Mouse (Mus musculus) forebrain, embryonic 14.5 days (tissue): ENCODE measurements at regions not wholly inside any gene's neighbourhood (a gene's known extent, or its start where the extent isn't known, plus 50 kb on each side); places are given as distances from the start of the nearest gene placed in this dataset.

Source experiments
- ATAC-seq: fragments of 200-750 bp; cut with Nextera tagmentation; 2 replicates; pipeline ENCODE4 v1.8.0; 2017; ENCODE audit warnings: mild to moderate bottlenecking, moderate library complexity
- DNase-seq: peaks from one replicate; pipeline ENCODE4 v3.0.0-alpha.2; 2015; ENCODE audit warnings: low spot score
- H3K27ac ChIP-seq: fragments of 300-500 bp; sonication (generic); 2 replicates; pipeline ENCODE4 v1.5.1; 2014; ENCODE audit warnings: low read depth, mild to moderate bottlenecking, control low read depth, low read length, moderate library complexity
- H3K27me3 ChIP-seq: fragments of 300-500 bp; sonication (generic); replicated peaks from 2 replicates; pipeline ENCODE4 v1.6.1; 2014; ENCODE audit warnings: low read length, control low read depth, mixed read lengths; ENCODE audit not compliant: control insufficient read depth, insufficient read depth
- H3K36me3 ChIP-seq: fragments of 300-500 bp; sonication (generic); 2 replicates; pipeline ENCODE4 v1.6.1; 2014; ENCODE audit warnings: low read length, control low read depth; ENCODE audit not compliant: control insufficient read depth, insufficient read depth
- H3K4me1 ChIP-seq: fragments of 300-500 bp; sonication (generic); 2 replicates; pipeline ENCODE4 v1.6.1; 2014; ENCODE audit warnings: antibody characterized with exemption, low read length, control low read depth; ENCODE audit not compliant: control insufficient read depth, insufficient read depth
- H3K4me2 ChIP-seq: fragments of 300-500 bp; sonication (generic); 2 replicates; pipeline ENCODE4 v1.6.1; 2014; ENCODE audit warnings: mild to moderate bottlenecking, control low read depth, low read length
- H3K4me3 ChIP-seq: fragments of 300-500 bp; sonication (generic); 2 replicates; pipeline ENCODE4 v1.5.1; 2014; ENCODE audit warnings: low read depth, low read length, control low read depth
- H3K9ac ChIP-seq: fragments of 300-500 bp; sonication (generic); 2 replicates; pipeline ENCODE4 v1.6.1; 2014; ENCODE audit warnings: mild to moderate bottlenecking, low read length, control low read depth, moderate library complexity
- H3K9me3 ChIP-seq: fragments of 300-500 bp; sonication (generic); replicated peaks from 2 replicates; pipeline ENCODE4 v1.6.1; 2016; ENCODE audit warnings: low read length, control low read depth, mixed read lengths; ENCODE audit not compliant: control insufficient read depth
- WGBS: fragments of 180-500 bp; shearing (Covaris S2); extraction: QIAGEN DNeasy Blood & Tissue Kit; methylation state at CpG from one replicate; pipeline ENCODE4 v1.1.7; 2014; 5-methylcytosine and 5-hydroxymethylcytosine counted together

- WGBS, result 80% methylated on average over 5 of the region's 5 CpGs
- ATAC-seq (no peak), DNase-seq (no peak)
- Histone ChIP-seq H3K9me3 (no peaks in the 10 kb centered on the region), H3K4me3 (no peak overlapping the region), H3K27me3 (no peaks in the 10 kb centered on the region), H3K27ac (no peak overlapping the region), H3K9ac (no peak overlapping the region), H3K4me2 (no peak overlapping the region), H3K4me1 (no peaks in the 10 kb centered on the region), H3K36me3 (no peaks in the 10 kb centered on the region)
Observed at GRCm38 (mm10) chr14:76907941-76908340, 128.6 kb upstream of the Ccdc122 start.

- H3K36me3 ChIP-seq, result no peaks in the 10 kb centered on the region
- H3K9ac ChIP-seq, result no peak overlapping the region
- no peaks in the 10 kb centered on the region for H3K27me3 ChIP-seq
- ATAC-seq (no peak), DNase-seq (no peak)
- 81% methylated on average over 1 of the region's 1 CpGs for WGBS
- H3K27ac ChIP-seq, result no peak overlapping the region
- no peaks in the 10 kb centered on the region for H3K9me3 ChIP-seq
- H3K4me1 ChIP-seq, result no peaks in the 10 kb centered on the region
- no peak overlapping the region for H3K4me3 ChIP-seq
- no peak overlapping the region for H3K4me2 ChIP-seq
Observed at GRCm38 (mm10) chr14:76902962-76903757, 133.4 kb upstream of the Ccdc122 start.

- Histone ChIP-seq H3K4me1 (no peaks in the 10 kb centered on the region), H3K27me3 (no peaks in the 10 kb centered on the region), H3K4me3 (no peak overlapping the region), H3K4me2 (no peak overlapping the region), H3K9ac (no peak overlapping the region), H3K9me3 (no peaks in the 10 kb centered on the region), H3K36me3 (no peaks in the 10 kb centered on the region), H3K27ac (no peak overlapping the region)
- DNase-seq, result no peak
- no peak for ATAC-seq
- WGBS, result 85% methylated on average over 3 of the region's 3 CpGs
Observed at GRCm38 (mm10) chr14:76901490-76901889, 135.1 kb upstream of the Ccdc122 start.

- WGBS, result 30% methylated on average over 3 of the region's 3 CpGs
- no peak overlapping the region for H3K27ac ChIP-seq
- no peaks in the 10 kb centered on the region for H3K36me3 ChIP-seq
- DNase-seq, result peak; percentile 26
- no peak for ATAC-seq
- no peak overlapping the region for H3K4me2 ChIP-seq
- no peak overlapping the region for H3K9ac ChIP-seq
- H3K4me3 ChIP-seq, result no peak overlapping the region
- no peaks in the 10 kb centered on the region for H3K9me3 ChIP-seq
- H3K4me1 ChIP-seq, result no peaks in the 10 kb centered on the region
- no peaks in the 10 kb centered on the region for H3K27me3 ChIP-seq
Observed at GRCm38 (mm10) chr14:76899331-76899730, 137.2 kb upstream of the Ccdc122 start.

- Histone ChIP-seq H3K4me1 (peaks cover 20% of the 10 kb centered on the region), H3K36me3 (no peaks in the 10 kb centered on the region), H3K9ac (no peak overlapping the region), H3K9me3 (no peaks in the 10 kb centered on the region), H3K27me3 (no peaks in the 10 kb centered on the region), H3K4me2 (no peak overlapping the region), H3K27ac (no peak overlapping the region), H3K4me3 (no peak overlapping the region)
- WGBS, result 70% methylated on average over 3 of the region's 3 CpGs
- DNase-seq, result no peak
- ATAC-seq, result no peak
Observed at GRCm38 (mm10) chr14:76887708-76888107, 148.9 kb upstream of the Ccdc122 start.

- no peaks in the 10 kb centered on the region for H3K36me3 ChIP-seq
- H3K9me3 ChIP-seq, result no peaks in the 10 kb centered on the region
- DNase-seq (peak; percentile 59), ATAC-seq (no peak)
- H3K27ac ChIP-seq, result no peak overlapping the region
- WGBS, result 33% methylated on average over 3 of the region's 3 CpGs
- no peak overlapping the region for H3K4me3 ChIP-seq
- no peak overlapping the region for H3K4me2 ChIP-seq
- H3K9ac ChIP-seq, result no peak overlapping the region
- H3K4me1 ChIP-seq, result peaks cover 23% of the 10 kb centered on the region
- H3K27me3 ChIP-seq, result no peaks in the 10 kb centered on the region
Observed at GRCm38 (mm10) chr14:76887201-76887600, 149.4 kb upstream of the Ccdc122 start.

GRCm38 (mm10) chr14:76883231-76883651 is 153.3 kb upstream of the Ccdc122 start:
- WGBS, result 11% methylated on average over 3 of the region's 3 CpGs
- 0 out of 2 replicates have a peak overlapping the region, but pooled peaks have one; percentile 5 for H3K9ac ChIP-seq
- no peak for DNase-seq

GRCm38 (mm10) chr14:76882711-76883171 is 153.8 kb upstream of the Ccdc122 start:
- WGBS, result 1% methylated on average over 5 of the region's 5 CpGs
- ATAC-seq (peak; percentile 91), DNase-seq (peak; percentile 96)
- Histone ChIP-seq H3K9me3 (no peaks in the 10 kb centered on the region), H3K36me3 (no peaks in the 10 kb centered on the region), H3K27ac (peak overlapping the region; percentile 65), H3K4me2 (peak overlapping the region; percentile 16), H3K4me1 (peaks cover 23% of the 10 kb centered on the region), H3K9ac (no peak overlapping the region), H3K27me3 (no peaks in the 10 kb centered on the region), H3K4me3 (no peak overlapping the region)

More at GRCm38 (mm10) chr14:76883231-76883651, 153.3 kb upstream of the Ccdc122 start:
- Histone ChIP-seq H3K27me3 (no peaks in the 10 kb centered on the region), H3K27ac (peak overlapping the region; percentile 15; the same call in 1 of the 2 replicates), H3K4me1 (peaks cover 23% of the 10 kb centered on the region), H3K36me3 (no peaks in the 10 kb centered on the region), H3K4me3 (no peak overlapping the region), H3K4me2 (peak overlapping the region; percentile 16), H3K9me3 (no peaks in the 10 kb centered on the region)
- peak; percentile 56 for ATAC-seq

GRCm38 (mm10) chr14:76880851-76881250 is 155.7 kb upstream of the Ccdc122 start:
- Histone ChIP-seq H3K4me1 (peaks cover 23% of the 10 kb centered on the region), H3K36me3 (no peaks in the 10 kb centered on the region), H3K4me2 (no peak overlapping the region), H3K9ac (no peak overlapping the region), H3K27me3 (no peaks in the 10 kb centered on the region), H3K9me3 (no peaks in the 10 kb centered on the region), H3K4me3 (no peak overlapping the region), H3K27ac (no peak overlapping the region)
- no peak for DNase-seq
- no peak for ATAC-seq
- WGBS, result 86% methylated on average over 3 of the region's 3 CpGs
